Mouse (Mus musculus): ENCODE measurements at regions not wholly inside any gene's neighbourhood (a gene's known extent, or its start where the extent isn't known, plus 50 kb on each side); places are given as distances from the start of the nearest gene placed in this dataset.

DNA sequence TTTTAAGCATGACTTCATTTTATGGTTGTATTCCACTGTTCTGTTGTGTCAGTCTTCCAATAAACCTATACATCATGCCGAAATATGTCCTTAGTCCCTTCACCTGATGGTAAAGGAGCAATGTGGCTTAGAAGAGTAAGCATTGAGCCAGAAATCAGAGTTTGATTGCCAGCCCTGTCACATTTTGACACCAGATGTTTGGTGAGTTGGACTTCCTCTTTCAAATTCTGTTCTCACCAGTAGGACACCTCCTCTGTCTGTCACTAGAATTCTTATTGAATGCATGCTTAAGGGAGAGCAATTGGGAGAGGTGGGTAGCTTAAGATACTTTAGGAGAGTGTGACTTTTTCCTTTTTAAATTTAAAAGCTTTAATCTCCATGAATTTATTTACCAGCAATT, 779.1 kb upstream of the Gm8797 start:
- DNase-seq (ENCODE audit: low spot score in 2 of 2) = no peak

- DNase-seq (ENCODE audit: low spot score in 2 of 2) = no peak
Observed at GRCm38 (mm10) chr3:4973278-4973677, 777.3 kb upstream of the Gm8797 start.

DNA sequence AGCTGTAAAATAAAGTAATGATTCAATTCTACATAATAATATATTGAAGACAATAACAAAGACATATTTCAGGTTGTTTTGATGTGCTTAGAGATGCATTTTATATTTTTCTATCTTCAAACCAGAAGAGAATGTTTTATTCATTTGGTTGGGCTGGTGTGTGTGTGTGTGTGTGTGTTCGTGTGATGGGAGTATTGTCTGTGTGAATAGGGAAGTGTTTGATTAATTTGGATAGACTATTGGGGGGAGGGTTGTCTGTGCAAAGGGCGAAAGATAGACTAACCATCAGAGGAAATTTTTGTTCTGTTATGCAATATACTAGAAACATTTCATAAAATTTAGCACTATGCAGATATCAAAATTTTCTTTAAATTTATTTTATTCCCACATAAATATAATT, 776.8 kb upstream of the Gm8797 start:
- DNase-seq (ENCODE audit: low spot score in 2 of 2) = no peak

DNA sequence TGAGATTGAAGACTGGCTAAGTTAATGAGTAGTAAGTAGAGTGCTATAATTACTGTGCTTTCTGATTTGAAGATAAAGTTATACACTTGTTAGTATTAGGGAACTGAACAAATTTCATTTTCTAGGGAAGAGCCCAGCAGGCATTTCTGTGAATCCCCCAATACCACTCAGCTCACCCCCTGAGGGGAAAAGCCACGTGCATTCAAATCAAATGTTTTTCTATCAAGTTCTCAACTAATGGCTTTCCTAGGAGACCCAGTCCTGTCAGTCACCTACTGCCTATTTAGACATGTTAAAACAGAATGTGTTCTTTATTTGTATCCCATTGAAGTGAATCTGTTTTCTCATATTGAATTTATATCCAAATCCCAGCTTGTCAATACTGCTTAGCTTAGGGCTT, 775.9 kb upstream of the Gm8797 start:
- DNase-seq (ENCODE audit: low spot score in 2 of 2) = no peak

GRCm38 (mm10) chr3:4976344-4976743, 774.3 kb upstream of the Gm8797 start:
- DNase-seq (ENCODE audit: low spot score in 2 of 2) = no peak

DNA sequence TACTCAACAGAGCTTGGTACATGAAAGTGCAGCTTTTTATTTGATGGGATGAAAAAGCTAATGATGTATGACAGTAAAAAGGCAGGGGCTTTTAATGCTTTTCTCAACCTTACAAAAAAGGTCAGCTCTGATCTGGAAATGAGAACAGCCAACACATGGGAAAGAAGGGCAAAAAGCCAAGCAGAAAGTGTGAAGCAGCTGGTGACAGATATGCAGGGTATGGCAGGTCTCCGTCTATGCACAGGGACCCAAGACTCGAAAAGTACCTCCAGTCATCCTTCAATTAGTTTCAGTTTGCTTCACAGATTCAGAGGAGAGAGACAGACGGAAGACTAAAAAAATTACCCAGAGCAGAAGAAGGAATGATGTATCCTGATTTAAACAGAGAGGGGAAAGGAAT, 732.9 kb upstream of the Gm8797 start:
- no peak for DNase-seq (ENCODE audit: low spot score in 2 of 2)
